Mouse (Mus musculus): ENCODE data around the gene Glis3.

DNA sequence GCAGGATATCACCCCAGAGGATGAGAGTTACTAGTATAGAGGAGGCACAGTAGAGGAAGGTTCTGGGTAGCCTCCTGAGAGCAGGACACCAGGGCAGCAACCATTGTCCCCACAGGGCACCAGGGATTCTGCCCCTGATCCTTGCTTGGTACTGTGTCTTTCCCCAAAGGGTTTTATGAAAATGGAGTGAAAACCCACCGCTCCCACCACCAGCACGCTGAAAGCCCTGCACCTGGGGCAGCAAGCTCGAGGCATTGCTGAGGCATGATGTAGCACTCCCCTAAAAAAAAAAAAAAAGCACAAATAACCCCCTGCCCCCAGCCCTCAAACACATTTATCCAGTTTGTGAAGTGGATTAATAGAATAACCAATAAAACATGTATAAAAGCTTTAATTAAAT, 421.4 kb downstream of the Glis3 start:
- TF ChIP-seq MAX (IDR thresholded peaks at IDR 0.05; ENCODE audit: low read length), result no peak
- TF ChIP-seq POLR2A (IDR thresholded peaks at IDR 0.05; ENCODE audit: control insufficient read depth in 1 of 2, insufficient read depth in 1 of 2, low read depth in 1 of 2, low read length in 2 of 2, poor library complexity in 1 of 2), result no peak
- no peak for TF ChIP-seq BHLHE40 (IDR thresholded peaks at IDR 0.05; ENCODE audit: borderline replicate concordance, low read depth, low read length)

All from MEL (cell line).